Mouse (Mus musculus) forebrain, embryonic 14.5 days (tissue): ENCODE measurements around the gene Adamts18. TPM values are rescaled to one million over a fixed set of nuclear protein-coding genes. Genes with fewer than 3 reads are reported as not detected.
A peak's percentile ranks its signal among the peaks of the same experiment; 100 is the strongest.

ENCODE experiments used
- ATAC-seq: fragments of 200-750 bp; cut with Nextera tagmentation; 2 replicates; pipeline ENCODE4 v1.8.0; 2017; ENCODE audit warnings: mild to moderate bottlenecking, moderate library complexity
- DNase-seq: peaks from one replicate; pipeline ENCODE4 v3.0.0-alpha.2; 2015; ENCODE audit warnings: low spot score
- H3K27ac ChIP-seq: fragments of 300-500 bp; sonication (generic); 2 replicates; pipeline ENCODE4 v1.5.1; 2014; ENCODE audit warnings: low read depth, mild to moderate bottlenecking, control low read depth, low read length, moderate library complexity
- H3K27me3 ChIP-seq: fragments of 300-500 bp; sonication (generic); replicated peaks from 2 replicates; pipeline ENCODE4 v1.6.1; 2014; ENCODE audit warnings: low read length, control low read depth, mixed read lengths; ENCODE audit not compliant: control insufficient read depth, insufficient read depth
- H3K36me3 ChIP-seq: fragments of 300-500 bp; sonication (generic); 2 replicates; pipeline ENCODE4 v1.6.1; 2014; ENCODE audit warnings: low read length, control low read depth; ENCODE audit not compliant: control insufficient read depth, insufficient read depth
- H3K4me1 ChIP-seq: fragments of 300-500 bp; sonication (generic); 2 replicates; pipeline ENCODE4 v1.6.1; 2014; ENCODE audit warnings: antibody characterized with exemption, low read length, control low read depth; ENCODE audit not compliant: control insufficient read depth, insufficient read depth
- H3K4me2 ChIP-seq: fragments of 300-500 bp; sonication (generic); 2 replicates; pipeline ENCODE4 v1.6.1; 2014; ENCODE audit warnings: mild to moderate bottlenecking, control low read depth, low read length
- H3K4me3 ChIP-seq: fragments of 300-500 bp; sonication (generic); 2 replicates; pipeline ENCODE4 v1.5.1; 2014; ENCODE audit warnings: low read depth, low read length, control low read depth
- H3K9ac ChIP-seq: fragments of 300-500 bp; sonication (generic); 2 replicates; pipeline ENCODE4 v1.6.1; 2014; ENCODE audit warnings: mild to moderate bottlenecking, low read length, control low read depth, moderate library complexity
- H3K9me3 ChIP-seq: fragments of 300-500 bp; sonication (generic); replicated peaks from 2 replicates; pipeline ENCODE4 v1.6.1; 2016; ENCODE audit warnings: low read length, control low read depth, mixed read lengths; ENCODE audit not compliant: control insufficient read depth
- WGBS: fragments of 180-500 bp; shearing (Covaris S2); extraction: QIAGEN DNeasy Blood & Tissue Kit; methylation state at CpG from one replicate; pipeline ENCODE4 v1.1.7; 2014; 5-methylcytosine and 5-hydroxymethylcytosine counted together
- polyA plus RNA-seq: library from polyadenylated mRNA; unstranded; fragments of >200 nt; fragmentation: Nextera tagmentation; extraction: Ambion mirVana; gene quantifications from 2 replicates; pipeline ENCODE4 v1.2.1, GENCODE M21; 2014

The Adamts18 gene
- polyA plus RNA-seq, 1 experiment from 2014 or later, result 8.8 TPM

DNA sequence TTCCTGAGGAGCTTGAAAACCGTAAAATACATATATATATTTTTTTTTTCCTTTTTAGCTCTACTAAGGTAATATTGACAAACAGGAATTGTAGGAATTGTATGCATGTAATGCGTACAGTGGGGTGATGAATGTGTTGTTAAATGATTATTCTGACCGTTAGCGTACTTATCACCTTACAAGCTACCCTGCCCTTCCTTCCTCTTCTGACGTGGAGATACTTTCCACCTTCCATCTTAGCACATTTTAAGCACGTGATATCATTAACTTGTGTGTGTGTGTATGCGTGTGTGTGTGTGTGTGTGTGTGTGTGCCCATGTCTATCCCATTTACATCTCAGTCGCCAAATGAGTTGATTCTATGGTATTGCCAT lies 160.0 kb downstream of the Adamts18 start:
- no peak overlapping the region for H3K4me3 ChIP-seq
- H3K27me3 ChIP-seq, result no peaks in the 10 kb centered on the region
- H3K27ac ChIP-seq, result no peak overlapping the region
- peaks cover 3% of the 10 kb centered on the region; the same call in 1 of the 2 replicates for H3K4me1 ChIP-seq
- DNase-seq, result no peak
- no peaks in the 10 kb centered on the region for H3K36me3 ChIP-seq
- 0 out of 2 replicates have a peak, but pooled peaks cover 5% of the 10 kb centered on the region for H3K9me3 ChIP-seq
- 90% methylated on average over 8 of the region's 8 CpGs for WGBS
- ATAC-seq, result no peak
- no peak overlapping the region for H3K9ac ChIP-seq
- no peak overlapping the region for H3K4me2 ChIP-seq

DNA sequence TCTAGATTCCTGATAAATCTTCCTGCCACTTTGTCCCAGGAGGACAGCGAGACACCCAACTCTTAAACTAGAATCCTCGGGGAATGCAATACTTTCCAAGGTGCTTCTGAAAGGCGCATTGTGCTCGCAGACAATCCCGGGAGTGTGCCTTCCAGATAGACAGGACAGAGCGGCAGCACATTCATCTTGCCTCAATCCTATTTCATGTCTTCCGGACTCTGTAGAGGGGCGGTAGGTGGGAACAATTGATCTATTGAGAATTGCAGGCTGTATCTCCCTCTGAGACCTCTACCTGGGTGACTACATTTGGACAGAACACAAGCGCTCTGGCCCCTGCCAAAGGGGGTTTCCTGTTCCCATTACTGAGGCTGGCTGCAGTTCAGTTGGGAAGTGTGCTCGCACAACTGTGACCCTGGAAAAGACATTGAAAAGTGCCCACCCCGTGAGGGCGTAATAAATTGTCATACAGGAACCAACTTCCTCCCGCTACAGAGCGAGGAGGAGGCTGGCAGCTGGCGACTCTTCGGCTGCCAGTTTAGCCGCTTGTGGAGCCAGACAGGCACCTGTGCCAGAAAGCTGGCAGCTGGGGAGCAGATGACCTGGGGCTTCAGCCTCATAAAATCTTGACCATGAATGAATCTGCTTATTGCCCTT lies 160.5 kb downstream of the Adamts18 start:
- no peak; the same call in 1 of the 2 replicates for ATAC-seq
- Histone ChIP-seq H3K9ac (no peak overlapping the region), H3K4me1 (peaks cover 3% of the 10 kb centered on the region; the same call in 1 of the 2 replicates), H3K4me3 (no peak overlapping the region), H3K36me3 (no peaks in the 10 kb centered on the region), H3K27me3 (no peaks in the 10 kb centered on the region), H3K27ac (no peak overlapping the region), H3K9me3 (0 out of 2 replicates have a peak, but pooled peaks cover 5% of the 10 kb centered on the region), H3K4me2 (0 out of 2 replicates have a peak overlapping the region, but pooled peaks have one; percentile 6)
- 67% methylated on average over 17 of the region's 17 CpGs for WGBS
- peak; percentile 59 for DNase-seq

DNA sequence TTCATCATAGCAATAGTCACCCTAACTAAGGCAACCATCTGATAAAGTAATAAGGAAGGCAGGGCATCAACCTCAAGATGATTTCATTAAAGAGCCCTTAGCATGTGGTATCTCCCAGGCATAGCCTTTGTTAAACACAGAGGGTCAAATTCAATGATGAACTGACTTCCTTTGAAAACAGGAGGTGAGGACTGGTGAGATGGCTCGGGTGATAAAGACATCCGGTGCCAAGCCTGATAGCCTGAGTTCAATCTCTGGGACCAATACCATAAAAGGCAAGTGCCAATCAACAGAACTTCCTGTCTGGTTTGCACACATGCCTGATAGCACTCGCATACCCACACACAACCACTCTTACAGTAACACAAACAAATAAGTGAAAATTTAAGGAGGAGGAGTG lies 169.2 kb downstream of the Adamts18 start:
- H3K36me3 ChIP-seq, result no peaks in the 10 kb centered on the region
- no peak for DNase-seq
- no peak overlapping the region for H3K27ac ChIP-seq
- H3K27me3 ChIP-seq, result no peaks in the 10 kb centered on the region
- no peak overlapping the region for H3K9ac ChIP-seq
- no peaks in the 10 kb centered on the region for H3K4me1 ChIP-seq
- WGBS, result 87% methylated on average over 3 of the region's 3 CpGs
- no peak for ATAC-seq
- H3K4me3 ChIP-seq, result no peak overlapping the region
- 0 out of 2 replicates have a peak, but pooled peaks cover 4% of the 10 kb centered on the region for H3K9me3 ChIP-seq
- no peak overlapping the region for H3K4me2 ChIP-seq

DNA sequence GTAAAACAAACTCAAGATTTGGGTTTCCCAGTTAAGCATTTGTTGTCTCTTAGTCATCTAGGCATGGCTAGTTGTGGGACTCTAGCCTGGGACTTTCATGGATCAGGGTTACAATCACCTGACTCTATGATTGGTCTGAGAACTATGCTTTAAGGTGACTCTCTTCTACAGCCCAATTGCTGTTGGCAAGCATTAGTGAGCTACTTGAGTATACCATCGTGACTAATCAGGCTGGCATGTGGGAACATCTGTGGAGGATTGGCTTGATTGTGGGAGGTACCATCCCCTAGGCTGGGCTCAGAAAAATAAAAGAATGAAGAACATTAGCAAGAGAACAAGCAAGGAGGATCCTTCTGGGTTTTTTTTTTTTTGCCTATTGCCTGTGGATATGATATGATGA lies 171.7 kb downstream of the Adamts18 start:
- Histone ChIP-seq H3K36me3 (no peaks in the 10 kb centered on the region), H3K9me3 (no peaks in the 10 kb centered on the region), H3K27me3 (no peaks in the 10 kb centered on the region), H3K4me1 (peaks cover 2% of the 10 kb centered on the region; the same call in 1 of the 2 replicates), H3K9ac (no peak overlapping the region), H3K4me3 (no peak overlapping the region), H3K27ac (no peak overlapping the region), H3K4me2 (no peak overlapping the region)
- DNase-seq (no peak), ATAC-seq (no peak)
- 92% methylated on average over 1 of the region's 1 CpGs for WGBS

DNA sequence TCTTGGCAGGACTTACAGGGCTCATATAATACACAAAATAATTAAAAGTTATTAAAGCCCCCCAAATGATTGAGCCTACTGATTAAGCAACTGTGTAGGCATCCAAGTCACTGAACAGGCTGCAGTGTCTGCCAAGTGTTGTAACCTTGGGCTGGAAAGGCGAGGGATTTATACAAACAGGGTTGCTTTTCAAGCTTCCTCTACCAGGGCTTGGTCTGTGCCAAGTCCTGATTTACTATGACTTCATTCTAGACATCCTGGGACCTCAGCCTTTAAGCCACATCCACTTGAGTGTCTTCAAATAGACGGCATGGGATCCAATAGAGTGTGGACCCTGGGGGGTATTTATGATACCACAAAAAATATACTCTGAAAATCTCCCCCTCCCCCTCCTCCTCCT lies 173.3 kb downstream of the Adamts18 start:
- H3K27me3 ChIP-seq, result no peaks in the 10 kb centered on the region
- H3K9me3 ChIP-seq, result no peaks in the 10 kb centered on the region
- no peak overlapping the region for H3K4me3 ChIP-seq
- WGBS, result 46% methylated on average over 2 of the region's 2 CpGs
- DNase-seq (peak; percentile 49), ATAC-seq (peak; percentile 16; the same call in 1 of the 2 replicates)
- no peak overlapping the region for H3K27ac ChIP-seq
- peaks cover 2% of the 10 kb centered on the region; the same call in 1 of the 2 replicates for H3K4me1 ChIP-seq
- no peaks in the 10 kb centered on the region for H3K36me3 ChIP-seq
- H3K4me2 ChIP-seq, result no peak overlapping the region
- H3K9ac ChIP-seq, result no peak overlapping the region

DNA sequence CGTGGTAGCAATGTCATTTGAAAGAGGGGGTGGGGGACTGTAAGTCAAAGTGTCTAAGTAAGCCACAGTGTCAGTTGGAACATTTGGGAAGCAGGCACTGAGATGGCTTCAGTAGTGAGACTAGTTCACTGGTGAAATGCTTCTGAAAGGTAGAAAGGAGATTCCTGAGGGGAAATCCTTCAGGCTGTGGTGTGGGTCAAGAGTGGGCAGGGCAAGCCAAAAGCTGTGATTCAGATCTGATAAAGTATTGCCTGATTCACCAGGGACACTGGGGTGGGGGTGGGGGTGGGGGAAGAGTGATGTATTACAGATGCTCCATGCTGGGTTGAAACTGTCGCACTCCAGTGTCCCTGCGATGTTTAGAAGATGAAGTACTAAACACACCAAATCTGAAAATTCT lies 173.9 kb downstream of the Adamts18 start:
- Histone ChIP-seq H3K4me3 (no peak overlapping the region), H3K9me3 (no peaks in the 10 kb centered on the region), H3K9ac (no peak overlapping the region), H3K27me3 (no peaks in the 10 kb centered on the region), H3K4me2 (no peak overlapping the region), H3K36me3 (no peaks in the 10 kb centered on the region), H3K27ac (no peak overlapping the region), H3K4me1 (peaks cover 2% of the 10 kb centered on the region; the same call in 1 of the 2 replicates)
- 89% methylated on average over 3 of the region's 3 CpGs for WGBS
- no peak for ATAC-seq
- DNase-seq, result no peak

DNA sequence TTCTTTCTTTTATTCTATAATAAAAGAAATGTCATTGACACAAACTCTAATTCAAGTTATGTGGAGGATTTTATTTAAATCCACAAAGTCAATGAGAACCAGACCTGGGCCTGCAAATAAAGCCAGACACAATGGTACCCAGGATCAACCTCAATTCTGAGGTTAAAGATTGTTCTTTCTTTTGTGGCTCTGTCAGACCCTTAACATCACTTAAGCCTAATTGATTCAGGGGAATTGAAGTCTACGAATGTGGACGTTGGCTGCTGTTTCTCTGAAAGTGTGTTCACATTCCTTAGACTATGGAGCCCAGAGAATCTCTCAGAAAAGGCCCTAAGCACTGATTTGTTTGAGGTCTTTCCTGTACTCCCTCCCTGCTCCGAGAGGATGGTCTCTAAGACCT lies 175.2 kb downstream of the Adamts18 start:
- DNase-seq, result peak; percentile 27
- Histone ChIP-seq H3K36me3 (no peaks in the 10 kb centered on the region), H3K27ac (peak overlapping the region; percentile 33; the same call in 1 of the 2 replicates), H3K9ac (no peak overlapping the region), H3K9me3 (no peaks in the 10 kb centered on the region), H3K4me2 (no peak overlapping the region), H3K4me3 (no peak overlapping the region), H3K27me3 (no peaks in the 10 kb centered on the region), H3K4me1 (peaks cover 2% of the 10 kb centered on the region; the same call in 1 of the 2 replicates)
- ATAC-seq, result peak; percentile 51
- 10% methylated on average over 3 of the region's 3 CpGs for WGBS

DNA sequence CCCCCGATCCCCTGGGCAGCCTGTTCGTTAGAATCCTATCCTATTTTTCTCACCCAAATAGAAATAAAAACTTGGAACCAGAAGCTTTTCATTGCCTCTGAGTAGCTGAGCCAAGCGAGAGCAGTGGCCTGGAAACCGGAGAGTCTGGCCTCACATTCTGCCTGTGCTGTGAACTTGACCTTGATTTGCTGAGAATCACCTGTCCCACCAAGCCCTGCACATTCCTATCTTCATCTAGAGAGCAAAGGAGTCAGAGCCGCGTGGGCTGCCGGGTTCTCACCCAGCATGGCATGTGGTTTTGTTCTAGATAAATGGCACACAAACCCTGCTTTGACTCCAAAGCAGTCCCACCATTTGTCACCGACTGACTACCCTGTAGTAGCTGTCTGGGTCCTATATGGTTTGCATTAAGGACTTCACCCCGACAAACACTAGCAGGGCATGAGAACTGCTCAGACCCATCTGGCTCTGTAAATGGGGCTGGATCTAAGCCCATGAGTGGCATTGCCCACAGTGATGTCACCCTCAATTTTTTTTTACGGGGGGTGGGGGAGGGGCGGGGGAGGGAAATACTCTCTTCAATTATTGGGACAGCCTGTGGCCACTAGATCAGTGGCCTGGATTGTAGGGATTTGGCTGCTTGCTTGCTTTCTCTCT lies 175.8 kb downstream of the Adamts18 start:
- H3K27ac ChIP-seq, result peak overlapping the region; percentile 55; the same call in 1 of the 2 replicates
- WGBS, result 50% methylated on average over 11 of the region's 11 CpGs
- H3K27me3 ChIP-seq, result no peaks in the 10 kb centered on the region
- no peaks in the 10 kb centered on the region for H3K36me3 ChIP-seq
- DNase-seq (peak; percentile 67), ATAC-seq (peak; percentile 94)
- no peak overlapping the region for H3K4me2 ChIP-seq
- no peak overlapping the region for H3K9ac ChIP-seq
- no peaks in the 10 kb centered on the region for H3K9me3 ChIP-seq
- H3K4me1 ChIP-seq, result peaks cover 2% of the 10 kb centered on the region; the same call in 1 of the 2 replicates
- H3K4me3 ChIP-seq, result no peak overlapping the region

DNA sequence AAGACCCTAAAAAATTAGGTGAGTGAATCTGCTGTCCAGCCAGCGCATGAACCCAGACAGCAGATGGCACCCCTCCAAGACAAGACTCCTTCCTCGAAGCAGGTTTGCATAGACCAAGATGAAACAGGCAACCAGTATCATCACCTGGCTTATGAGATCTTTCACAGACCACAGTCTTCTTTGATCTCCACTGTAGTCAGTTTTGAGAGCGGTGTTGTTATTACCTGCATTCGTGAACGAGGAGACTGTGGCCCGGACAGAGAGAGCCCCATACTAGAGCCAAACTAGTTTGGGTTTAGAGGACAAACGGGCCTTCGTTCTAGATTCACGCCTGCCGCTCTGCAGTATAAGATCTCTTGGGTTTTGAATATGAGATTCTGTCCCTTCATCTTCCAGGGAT lies 178.6 kb downstream of the Adamts18 start:
- WGBS, result 88% methylated on average over 10 of the region's 10 CpGs
- H3K27me3 ChIP-seq, result no peaks in the 10 kb centered on the region
- ATAC-seq (no peak), DNase-seq (no peak)
- peaks cover 12% of the 10 kb centered on the region for H3K4me1 ChIP-seq
- no peak overlapping the region for H3K4me2 ChIP-seq
- H3K9ac ChIP-seq, result no peak overlapping the region
- no peak overlapping the region for H3K4me3 ChIP-seq
- no peaks in the 10 kb centered on the region for H3K36me3 ChIP-seq
- no peaks in the 10 kb centered on the region for H3K9me3 ChIP-seq
- H3K27ac ChIP-seq, result no peak overlapping the region
